ENCODE assay signal across 27 mouse cellular contexts in genomic region chr13:35963583-35963982, GRCm38 (mm10). TPM values are rescaled to one million over a fixed set of nuclear protein-coding genes. Genes with fewer than 3 reads are reported as not detected.
DNase-seq lines count a peak whose midpoint lies in the region; ATAC-seq lines count a peak whose summit lies in the region.
"Had no signal": no experiment of that assay in that cellular context is flagged by ENCODE, and none has a peak within 500 bp of the region (broad histone marks: within the 10 kb centered on the region; RNA-seq: fewer than 3 reads in every experiment).

No protein-coding gene starts in this region.

- no peak overlapping the region for H3K4me2 ChIP-seq in liver, embryonic 16.5 days (ENCODE audit: low read depth, low read length)
- H3K4me2 ChIP-seq: forebrain, embryonic 15.5 days; heart, embryonic 15.5 days; hindbrain, embryonic 14.5 days; limb, embryonic 15.5 days; midbrain, embryonic 15.5 days; neural tube, embryonic 12.5 days had no signal

- WGBS in liver, embryonic 16.5 days (ENCODE audit: insufficient replicate concordance) = 54% methylated on average over 4 of the region's 4 CpGs

- H3K27me3 ChIP-seq in liver, embryonic 16.5 days (ENCODE audit: control insufficient read depth, insufficient read depth, low read depth, low read length) = peaks cover 20% of the 10 kb centered on the region
- H3K27me3 ChIP-seq: heart, embryonic 15.5 days; limb, embryonic 15.5 days had no signal

- H3K4me3 ChIP-seq in liver, embryonic 16.5 days (ENCODE audit: low read depth, low read length) = no peak overlapping the region
- H3K4me3 ChIP-seq: forebrain, embryonic 15.5 days; heart, embryonic 15.5 days; limb, embryonic 15.5 days; midbrain, embryonic 15.5 days; neural tube, embryonic 12.5 days had no signal

- H3K9ac ChIP-seq in liver, embryonic 16.5 days (ENCODE audit: low read depth, low read length) = no peak overlapping the region
- H3K9ac ChIP-seq: forebrain, embryonic 15.5 days; heart, embryonic 15.5 days; hindbrain, embryonic 14.5 days; limb, embryonic 15.5 days; midbrain, embryonic 15.5 days; neural tube, embryonic 12.5 days had no signal

- peak overlapping the region; percentile 65 for H3K27ac ChIP-seq in liver, embryonic 16.5 days (ENCODE audit: low read length)
- H3K27ac ChIP-seq: forebrain, embryonic 15.5 days; heart, embryonic 15.5 days; hindbrain, embryonic 14.5 days; kidney, postnatal 0 days; limb, embryonic 15.5 days; macrophage; midbrain, embryonic 15.5 days; neural tube, embryonic 12.5 days had no signal

- no peaks in the 10 kb centered on the region for H3K36me3 ChIP-seq in liver, embryonic 16.5 days (ENCODE audit: control insufficient read depth, insufficient read depth)
- H3K36me3 ChIP-seq: forebrain, embryonic 15.5 days; heart, embryonic 15.5 days; limb, embryonic 15.5 days; midbrain, embryonic 15.5 days; neural tube, embryonic 12.5 days had no signal

- ATAC-seq in liver, embryonic 16.5 days (ENCODE audit: low read depth) = peak; percentile 73
- ATAC-seq: forebrain, embryonic 15.5 days; inflammation-experienced regulatory T-cells, adult 6 months; lung, postnatal 0 days; midbrain, embryonic 15.5 days had no signal

- peak; percentile 40 for DNase-seq in adrenal gland, adult 2 months
- no peak for DNase-seq in adrenal gland, postnatal 25 days
- DNase-seq in heart, adult 18-20 months = peak; percentile 23 to 26
- DNase-seq in heart, adult 8-10 months (ENCODE audit: low spot score) = no peak
- peak; percentile 2 for DNase-seq in NIH3T3 (ENCODE audit: low read depth)
- DNase-seq in layer of hippocampus, adult 8-10 months (ENCODE audit: low spot score in 2 of 2) = no peak
- DNase-seq: cerebellum, adult 11 months; cerebellum, postnatal 10 days; heart, postnatal 4 days; kidney, adult 18-20 months; left cerebral cortex, postnatal 4 days; right cerebral cortex, postnatal 14 days; spleen, adult 18-20 months; thymus, postnatal 36 days had no signal

- H3K4me1 ChIP-seq in liver, embryonic 16.5 days (ENCODE audit: control insufficient read depth, low read depth, low read length) = no peaks in the 10 kb centered on the region; the same call in 1 of the 2 replicates

- no peaks in the 10 kb centered on the region for H3K9me3 ChIP-seq in liver, embryonic 16.5 days (replicated peaks; ENCODE audit: control insufficient read depth, low read length)
- H3K9me3 ChIP-seq: forebrain, embryonic 15.5 days; heart, embryonic 15.5 days; limb, embryonic 15.5 days; midbrain, embryonic 15.5 days; neural tube, embryonic 12.5 days had no signal

RNA-seq across cellular contexts. Expression of gene Ppp1r3g, which starts 4.9 kb away (rescaled TPM):
- 1 to 10 TPM in 1 of 2 experiments, under 1 TPM in 1; 0.58 to 2.1 TPM for total RNA-seq in adrenal gland, adult 2 months (2021)
- polyA plus RNA-seq in adrenal gland, adult 2 months (2012; rRNA removed) = 0.10 and 0.27 TPM in 2 replicates
- 0.38 and 0.43 TPM in 2 replicates for total RNA-seq in adrenal gland, postnatal 25 days (2021)
- under 1 TPM; 0.42 to 0.44 TPM for total RNA-seq in heart, adult 18-20 months (2021)
- 1 to 10 TPM in 2 of 4 experiments, under 1 TPM in 2; 0.40 to 1.6 (median 0.98) TPM for total RNA-seq in heart, adult 8-10 months (2022)
- 1.9 and 3.0 TPM in 2 replicates for polyA plus RNA-seq in liver, embryonic 16.5 days (2015; fragmentation: Nextera tagmentation; extraction: Ambion mirVana)
- 10 to 100 TPM in 1 of 4 experiments, 1 to 10 TPM in 3; 8.7 to 10.9 (median 9.6) TPM for total RNA-seq in layer of hippocampus, adult 8-10 months (2022)
- total RNA-seq: granulocyte monocyte progenitor cell, adult 5-6 weeks had no signal
- polyA plus RNA-seq: hindbrain, embryonic 14.5 days; large intestine, adult 2 months; macrophage had no signal

RNA-seq across cellular contexts. Expression of gene Rpp40, which starts 57.4 kb away (rescaled TPM):
- 10 to 100 TPM; 17.9 to 18.3 TPM for total RNA-seq in adrenal gland, adult 2 months (2021)
- 3.9 and 4.2 TPM in 2 replicates for polyA plus RNA-seq in adrenal gland, adult 2 months (2012; rRNA removed)
- total RNA-seq in adrenal gland, postnatal 25 days (2021) = 19.0 and 20.7 TPM in 2 replicates
- 1 to 10 TPM; 3.5 to 7.3 TPM for total RNA-seq in heart, adult 18-20 months (2021)
- total RNA-seq in heart, adult 8-10 months (2022) = 1 to 10 TPM; 6.4 to 7.6 (median 6.7) TPM
- polyA plus RNA-seq in liver, embryonic 16.5 days (2015; fragmentation: Nextera tagmentation; extraction: Ambion mirVana) = 5.8 TPM in 2 replicates
- total RNA-seq in layer of hippocampus, adult 8-10 months (2022) = 1 to 10 TPM; 5.5 to 9.1 (median 7.6) TPM

Comparison
In these comparisons a context has a peak if more than half of its experiments do, and no peak if none do; other contexts are left out.
1. DNase-seq: peak in adrenal gland, adult 2 months (single experiment), heart, adult 18-20 months (2 of 2) and NIH3T3 (single experiment); none in adrenal gland, postnatal 25 days (single experiment), heart, adult 8-10 months (single experiment) and layer of hippocampus, adult 8-10 months (0 of 2).